Mouse (Mus musculus) adrenal gland, adult 8-10 months (tissue): ENCODE measurements around the gene Cxcl17. TPM values are rescaled to one million over a fixed set of nuclear protein-coding genes. Genes with fewer than 3 reads are reported as not detected.

ENCODE experiments used
- DNase-seq: peaks from one replicate; pipeline ENCODE4 v3.0.0; 2022
- total RNA-seq, 4 experiments: library from RNA; stranded (reverse); gene quantifications; 2 replicates each; pipeline ENCODE4 v1.2.4; 2022

The Cxcl17 gene
- total RNA-seq, 4 experiments from 2014 or later = not detected

GRCm38 (mm10) chr7:25390986-25391385 lies 21.7 kb downstream of the Cxcl17 start:
- peak; percentile 76 for DNase-seq

GRCm38 (mm10) chr7:25390054-25390770 lies 22.5 kb downstream of the Cxcl17 start:
- peak; percentile 78 for DNase-seq

GRCm38 (mm10) chr7:25388916-25389315 lies 23.8 kb downstream of the Cxcl17 start:
- DNase-seq = peak; percentile 13

DNA sequence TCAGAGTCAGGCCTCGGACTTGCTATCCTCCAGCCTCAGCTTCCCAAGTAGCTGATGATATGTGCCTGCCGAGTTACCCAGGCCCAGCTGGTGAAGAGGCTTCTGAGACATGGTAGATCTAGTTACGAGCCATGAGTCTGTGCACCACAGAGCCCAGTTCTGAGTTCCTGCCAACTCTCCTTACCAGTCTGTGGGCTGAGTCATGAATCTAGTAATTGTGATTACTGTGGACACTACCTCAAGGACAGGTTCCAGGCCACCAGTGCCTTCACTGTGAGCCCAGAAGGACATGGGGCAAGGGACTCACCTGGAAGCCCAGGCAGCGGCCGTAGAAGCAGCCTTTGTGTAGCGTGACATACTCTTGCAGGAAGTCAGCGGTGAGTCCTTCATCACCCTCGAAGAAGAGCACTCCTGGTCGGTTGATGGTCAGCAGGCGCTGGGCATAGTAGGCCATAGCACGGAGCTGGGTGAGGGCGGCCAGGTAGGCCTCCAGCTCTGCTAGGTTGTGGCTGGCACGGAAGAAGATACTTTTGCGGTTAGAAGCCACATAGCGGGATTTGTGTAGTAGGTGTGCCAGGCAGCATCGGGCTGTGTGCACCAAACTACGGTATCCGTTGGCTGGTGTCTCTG lies 24.8 kb downstream of the Cxcl17 start:
- DNase-seq = peak; percentile 69

- peak; percentile 89 for DNase-seq
These were observed 26.7 kb downstream of the Cxcl17 start for GRCm38 (mm10) chr7:25385850-25386555.

DNA sequence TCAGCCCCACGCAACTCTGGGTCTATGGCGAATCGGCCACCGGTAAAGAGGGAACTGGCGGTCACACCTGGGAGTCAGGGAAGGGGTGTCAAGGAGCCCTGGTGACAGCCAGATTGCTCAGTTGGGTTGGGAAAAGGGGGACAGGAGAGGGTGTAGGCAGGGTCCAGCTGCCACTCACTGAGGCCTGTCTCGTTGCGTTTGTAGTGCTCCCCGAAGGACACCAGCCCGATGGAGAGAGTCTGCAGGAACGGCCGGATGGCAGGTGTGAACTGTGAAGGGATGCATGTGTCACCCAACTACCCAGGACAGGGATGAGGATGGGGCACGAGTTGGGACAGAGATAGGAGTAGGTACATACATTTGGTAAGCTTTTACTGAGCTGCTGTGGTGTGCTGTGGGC lies 27.4 kb downstream of the Cxcl17 start:
- no peak for DNase-seq

GRCm38 (mm10) chr7:25384818-25385217 lies 27.9 kb downstream of the Cxcl17 start:
- DNase-seq = no peak

GRCm38 (mm10) chr7:25384318-25384717 lies 28.4 kb downstream of the Cxcl17 start:
- no peak for DNase-seq

- no peak for DNase-seq
These were observed 28.8 kb downstream of the Cxcl17 start for GRCm38 (mm10) chr7:25383891-25384290.

DNA sequence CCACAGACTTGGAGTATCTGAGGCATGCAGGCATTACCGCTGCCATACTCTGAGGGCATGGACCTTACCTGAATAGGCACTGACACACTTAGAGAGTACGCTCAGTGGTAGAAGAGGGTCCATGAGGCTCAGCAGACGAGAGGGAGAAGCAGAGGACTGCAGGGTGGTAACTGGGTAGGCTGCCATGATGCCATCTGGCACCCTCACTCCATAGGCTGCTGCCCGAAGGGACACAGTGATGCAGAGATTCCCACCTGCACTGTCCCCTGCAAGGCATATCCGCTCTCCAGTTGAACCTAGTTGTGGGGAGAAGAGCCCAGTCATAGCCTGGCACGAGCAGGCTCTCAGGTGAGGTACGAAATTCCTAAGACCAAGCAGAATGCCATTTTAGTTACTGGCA lies 29.3 kb downstream of the Cxcl17 start:
- DNase-seq = no peak

- no peak for DNase-seq
These were observed 30.1 kb downstream of the Cxcl17 start for GRCm38 (mm10) chr7:25382541-25382940.

GRCm38 (mm10) chr7:25381284-25381680 lies 31.4 kb downstream of the Cxcl17 start:
- no peak for DNase-seq

DNA sequence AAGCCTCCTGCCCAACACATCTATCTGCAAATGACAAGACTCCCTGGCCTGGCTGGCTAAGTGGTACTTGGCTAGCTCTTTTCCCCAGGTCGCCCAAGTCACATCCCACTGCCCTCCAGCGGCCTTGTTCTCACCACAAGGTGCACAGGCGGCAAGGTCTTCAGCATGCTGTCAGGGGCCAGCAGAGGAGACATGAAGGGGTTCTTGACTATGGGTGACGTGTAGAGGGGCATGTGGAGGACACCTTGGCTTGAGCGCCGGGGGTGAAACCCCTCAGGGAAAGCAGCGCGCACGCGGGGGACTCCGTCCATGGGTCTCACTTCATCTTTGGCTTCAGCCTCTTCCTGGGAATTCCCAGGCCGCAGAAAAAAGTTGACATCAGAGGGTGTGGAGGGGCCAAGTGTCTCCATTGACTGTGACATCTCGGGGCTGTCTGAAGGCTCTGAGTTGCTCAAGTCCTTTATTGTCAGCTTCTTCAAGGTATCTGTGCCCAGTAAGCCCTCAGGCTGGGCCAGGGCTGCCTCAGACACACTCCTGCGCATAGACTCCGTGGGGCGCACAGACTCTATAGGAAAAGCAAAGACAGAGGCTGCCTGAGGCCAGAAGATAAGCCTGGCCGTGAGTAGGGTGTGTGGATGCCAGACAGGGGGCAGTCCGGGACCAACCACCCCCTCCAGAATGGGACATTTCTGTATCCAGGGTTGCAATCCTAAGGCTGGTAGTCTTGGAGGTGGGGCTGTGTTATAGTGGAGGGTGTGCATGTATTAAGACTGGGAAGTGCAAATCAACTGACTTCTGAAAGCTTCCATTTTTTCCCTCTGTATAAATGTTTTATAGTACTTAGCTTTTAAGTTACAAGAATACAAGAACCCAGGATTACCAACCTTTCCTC lies 32.0 kb downstream of the Cxcl17 start:
- DNase-seq = no peak

DNA sequence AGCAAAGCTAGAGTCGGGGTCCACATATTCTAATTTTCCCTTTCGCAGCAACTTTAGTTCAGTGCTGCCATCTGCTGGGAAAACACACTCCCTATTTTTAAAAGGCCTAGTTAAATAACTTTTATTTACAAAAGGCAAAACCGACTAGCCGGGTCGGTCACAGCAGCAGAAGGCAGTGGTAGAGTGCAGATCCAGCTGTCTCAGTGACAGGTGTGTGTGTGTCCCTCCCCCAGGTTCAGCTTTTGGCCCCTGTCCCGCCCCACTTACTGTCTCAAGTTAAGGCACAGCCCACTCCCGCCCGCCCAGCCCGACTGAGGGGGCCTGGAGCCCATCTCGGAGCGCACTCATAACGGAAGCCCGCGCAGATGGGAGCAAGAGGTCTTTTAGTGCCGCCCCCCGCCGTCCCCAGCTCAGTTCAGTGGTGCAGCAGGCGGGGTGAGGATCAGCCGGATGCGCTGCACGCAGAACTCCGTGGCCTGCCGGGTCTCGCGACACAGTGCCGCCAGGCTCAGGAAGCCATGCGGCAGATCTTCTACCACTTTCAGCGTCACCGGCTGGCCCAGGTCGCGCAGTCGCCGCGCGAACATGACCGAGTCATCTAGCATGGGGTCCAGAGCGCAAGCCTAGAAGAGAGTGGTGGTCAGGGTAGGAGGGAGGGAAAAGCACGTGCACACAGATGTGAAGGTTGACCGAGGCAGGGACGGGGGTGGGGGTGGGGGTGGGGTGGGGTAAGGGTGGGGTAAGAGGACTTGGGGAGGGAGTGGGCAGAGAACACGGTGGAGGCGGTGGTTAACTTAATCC lies 32.9 kb downstream of the Cxcl17 start:
- no peak for DNase-seq

GRCm38 (mm10) chr7:25378181-25379100 lies 34.2 kb downstream of the Cxcl17 start:
- no peak for DNase-seq

DNA sequence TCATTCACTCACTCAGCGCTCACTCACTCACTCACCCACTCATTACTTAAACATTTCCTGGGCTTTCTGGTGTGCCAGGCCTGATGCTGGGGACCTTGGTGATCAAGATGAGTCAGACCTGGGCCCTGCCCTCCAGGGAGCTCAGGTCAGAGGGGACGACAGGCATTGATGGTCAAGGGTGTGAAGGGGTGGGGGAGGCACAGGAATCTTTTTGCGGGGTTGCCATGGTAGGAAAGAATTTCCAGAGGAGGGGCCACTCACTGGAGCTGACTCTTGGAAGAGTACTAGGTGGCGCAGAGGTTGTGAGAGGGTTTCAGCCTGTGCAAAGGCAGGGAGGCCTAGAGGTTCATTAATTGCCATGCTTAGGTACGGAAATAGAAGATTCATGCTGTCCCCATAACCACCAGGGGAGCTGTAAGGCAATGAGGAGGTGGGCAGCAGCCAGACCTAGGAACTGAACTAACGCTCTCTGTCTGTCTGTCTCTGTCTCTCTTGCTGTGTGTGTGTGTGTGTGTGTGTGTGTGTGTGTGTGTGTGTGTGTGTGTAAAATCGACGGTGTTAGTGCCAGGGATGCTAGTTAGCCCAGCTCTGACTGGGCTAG lies 35.5 kb downstream of the Cxcl17 start:
- peak; percentile 79 for DNase-seq

DNA sequence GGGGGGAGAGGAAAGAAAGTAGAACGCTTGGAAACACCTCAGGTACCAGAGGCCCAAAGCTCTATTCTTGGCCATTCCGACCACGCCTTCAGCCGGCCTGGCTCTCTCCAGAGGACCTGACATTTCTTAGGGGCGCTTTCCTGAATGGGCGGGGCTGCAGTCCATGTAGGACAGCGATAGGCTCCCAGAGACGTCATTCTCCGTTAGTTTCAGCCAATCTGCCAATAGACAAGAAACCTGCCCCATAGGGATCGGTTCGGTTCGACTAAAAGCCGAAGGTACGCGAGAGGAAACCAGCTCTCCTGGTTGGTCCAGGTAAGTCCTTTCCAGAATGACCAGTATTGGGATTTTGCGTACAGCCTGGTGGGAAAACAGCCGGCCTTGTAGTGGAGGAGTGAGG lies 36.1 kb downstream of the Cxcl17 start:
- peak; percentile 93 for DNase-seq

GRCm38 (mm10) chr7:25372441-25372840 lies 40.2 kb downstream of the Cxcl17 start:
- no peak for DNase-seq

GRCm38 (mm10) chr7:25369058-25369749 lies 43.5 kb downstream of the Cxcl17 start, which contains the start of gene Cnfn:
Gene Cnfn, minus strand, starts transcription at chr7:25369724.
- DNase-seq = no peak
